Mouse (Mus musculus) embryonic facial prominence, embryonic 12.5 days (tissue): ENCODE measurements around the gene Sfmbt1. TPM values are rescaled to one million over a fixed set of nuclear protein-coding genes. Genes with fewer than 3 reads are reported as not detected.

Experiments
- ATAC-seq: fragments of 200-750 bp; cut with Nextera tagmentation; 2 replicates; pipeline ENCODE4 v1.8.0; 2017; ENCODE audit not compliant: insufficient number of reproducible peaks, insufficient read depth, low FRiP score, low TSS enrichment
- H3K27ac ChIP-seq: fragments of 300-500 bp; sonication (generic); 2 replicates; pipeline ENCODE4 v1.5.1; 2016; ENCODE audit warnings: mild to moderate bottlenecking
- H3K27me3 ChIP-seq: fragments of 300-500 bp; sonication (generic); 2 replicates; pipeline ENCODE4 v1.6.1; 2016; ENCODE audit warnings: mild to moderate bottlenecking, moderate library complexity
- H3K36me3 ChIP-seq: fragments of 300-500 bp; sonication (generic); 2 replicates; pipeline ENCODE4 v1.6.1; 2016; ENCODE audit warnings: mild to moderate bottlenecking
- H3K4me1 ChIP-seq: fragments of 300-500 bp; sonication (generic); 2 replicates; pipeline ENCODE4 v1.6.1; 2016
- H3K4me2 ChIP-seq: fragments of 300-500 bp; sonication (generic); replicated peaks from 2 replicates; pipeline ENCODE4 v1.6.1; 2016; ENCODE audit warnings: mild to moderate bottlenecking, moderate library complexity
- H3K4me3 ChIP-seq: fragments of 300-500 bp; sonication (generic); 2 replicates; pipeline ENCODE4 v1.5.1; 2016; ENCODE audit warnings: mild to moderate bottlenecking
- H3K9ac ChIP-seq: fragments of 300-500 bp; sonication (generic); 2 replicates; pipeline ENCODE4 v1.6.1; 2016; ENCODE audit warnings: mild to moderate bottlenecking, moderate library complexity
- H3K9me3 ChIP-seq: fragments of 300-500 bp; sonication (generic); 2 replicates; pipeline ENCODE4 v1.6.1; 2016; ENCODE audit warnings: mild to moderate bottlenecking, moderate library complexity
- WGBS: fragments of 180-500 bp; shearing (Covaris S2); methylation state at CpG from one replicate; pipeline ENCODE4 v1.1.7; 2016; 5-methylcytosine and 5-hydroxymethylcytosine counted together
- polyA plus RNA-seq: library from polyadenylated mRNA; unstranded; fragments of >200 nt; fragmentation: Nextera tagmentation; extraction: Ambion mirVana; gene quantifications from 2 replicates; pipeline ENCODE4 v1.2.1, GENCODE M21; 2016

The Sfmbt1 gene
- polyA plus RNA-seq, 1 experiment from 2014 or later = 17.0 TPM

DNA sequence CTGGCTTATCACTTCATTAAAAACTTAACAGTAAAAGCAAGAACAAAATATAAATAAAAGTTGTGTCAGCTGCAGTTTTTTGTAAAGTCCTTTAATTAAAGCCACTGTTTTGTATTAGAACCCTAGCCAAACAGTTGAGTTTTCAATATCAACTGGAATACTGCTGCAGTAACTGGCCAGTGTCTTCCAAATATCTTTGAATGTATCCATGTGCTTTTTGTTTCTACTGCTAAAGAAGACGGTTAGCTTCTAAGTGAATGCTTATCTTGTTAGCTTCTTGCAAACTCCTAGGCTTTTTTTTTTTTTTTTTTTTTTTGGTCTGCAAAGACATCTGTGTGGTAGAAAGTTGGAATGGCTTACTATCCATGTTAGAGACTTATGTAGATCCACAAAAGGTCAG lies 4.9 kb downstream of the Sfmbt1 start:
- Histone ChIP-seq H3K9me3 (no peaks in the 10 kb centered on the region), H3K4me1 (peaks cover 5% of the 10 kb centered on the region; the same call in 1 of the 2 replicates), H3K27me3 (peaks cover 6% of the 10 kb centered on the region), H3K27ac (no peak overlapping the region), H3K4me3 (no peak overlapping the region), H3K4me2 (no peak overlapping the region), H3K9ac (no peak overlapping the region), H3K36me3 (no peaks in the 10 kb centered on the region)
- ATAC-seq = no peak
- 76% methylated on average over 1 of the region's 1 CpGs for WGBS

DNA sequence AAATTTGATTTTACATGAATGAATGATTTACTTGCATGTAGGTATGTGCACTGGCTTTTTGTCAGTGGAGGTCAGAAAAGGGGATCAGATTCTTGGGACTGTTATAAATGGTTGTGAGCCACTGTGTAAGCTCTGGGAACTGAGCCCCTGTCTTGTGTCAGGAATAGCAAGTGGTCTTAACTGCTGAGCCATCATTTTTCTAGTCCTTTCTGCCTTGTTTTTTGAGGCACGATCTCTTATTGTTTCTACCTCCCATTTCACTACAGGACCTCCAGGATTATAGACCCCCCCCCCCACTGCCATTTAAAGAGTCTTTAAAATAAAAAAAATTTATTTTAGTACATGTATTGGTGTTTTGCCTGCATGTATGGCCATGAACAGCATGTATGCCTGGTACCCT lies 7.2 kb downstream of the Sfmbt1 start:
- Histone ChIP-seq H3K9me3 (no peaks in the 10 kb centered on the region), H3K27ac (no peak overlapping the region), H3K9ac (no peak overlapping the region), H3K36me3 (no peaks in the 10 kb centered on the region), H3K4me1 (no peaks in the 10 kb centered on the region; the same call in 1 of the 2 replicates), H3K4me2 (no peak overlapping the region), H3K4me3 (no peak overlapping the region), H3K27me3 (no peaks in the 10 kb centered on the region)
- ATAC-seq = no peak
- 83% methylated on average over 1 of the region's 1 CpGs for WGBS

- no peaks in the 10 kb centered on the region for H3K4me1 ChIP-seq
- no peak overlapping the region for H3K4me3 ChIP-seq
- no peak overlapping the region for H3K9ac ChIP-seq
- no peak overlapping the region for H3K27ac ChIP-seq
- H3K4me2 ChIP-seq = no peak overlapping the region
- H3K27me3 ChIP-seq = no peaks in the 10 kb centered on the region
- no peaks in the 10 kb centered on the region for H3K36me3 ChIP-seq
- H3K9me3 ChIP-seq = no peaks in the 10 kb centered on the region
- WGBS = 88% methylated on average over 5 of the region's 5 CpGs
- ATAC-seq = no peak
These were observed 7.8 kb downstream of the Sfmbt1 start for GRCm38 (mm10) chr14:30722406-30722805.

GRCm38 (mm10) chr14:30731896-30732295 lies 17.2 kb downstream of the Sfmbt1 start:
- Histone ChIP-seq H3K4me1 (0 out of 2 replicates have a peak, but pooled peaks cover 3% of the 10 kb centered on the region), H3K9ac (no peak overlapping the region), H3K36me3 (no peaks in the 10 kb centered on the region), H3K27me3 (no peaks in the 10 kb centered on the region), H3K4me2 (no peak overlapping the region), H3K4me3 (no peak overlapping the region), H3K9me3 (no peaks in the 10 kb centered on the region), H3K27ac (no peak overlapping the region)
- 92% methylated on average over 3 of the region's 3 CpGs for WGBS
- ATAC-seq = no peak

- ATAC-seq = no peak
These were observed 20.0 kb downstream of the Sfmbt1 start for GRCm38 (mm10) chr14:30734665-30735064.

GRCm38 (mm10) chr14:30735810-30736209 lies 21.2 kb downstream of the Sfmbt1 start:
- ATAC-seq = no peak
- no peaks in the 10 kb centered on the region for H3K27me3 ChIP-seq
- no peak overlapping the region for H3K27ac ChIP-seq
- H3K4me3 ChIP-seq = no peak overlapping the region
- H3K4me2 ChIP-seq = no peak overlapping the region
- H3K9ac ChIP-seq = no peak overlapping the region
- no peaks in the 10 kb centered on the region for H3K36me3 ChIP-seq
- H3K9me3 ChIP-seq = no peaks in the 10 kb centered on the region
- 79% methylated on average over 3 of the region's 3 CpGs for WGBS
- H3K4me1 ChIP-seq = 0 out of 2 replicates have a peak, but pooled peaks cover 3% of the 10 kb centered on the region

More at GRCm38 (mm10) chr14:30734665-30735064, 20.0 kb downstream of the Sfmbt1 start:
- 98% methylated on average over 5 of the region's 5 CpGs for WGBS
- no peaks in the 10 kb centered on the region for H3K36me3 ChIP-seq
- no peak overlapping the region for H3K9ac ChIP-seq
- H3K27me3 ChIP-seq = no peaks in the 10 kb centered on the region
- H3K4me2 ChIP-seq = no peak overlapping the region
- H3K4me3 ChIP-seq = no peak overlapping the region
- H3K27ac ChIP-seq = no peak overlapping the region
- no peaks in the 10 kb centered on the region for H3K9me3 ChIP-seq
- 0 out of 2 replicates have a peak, but pooled peaks cover 3% of the 10 kb centered on the region for H3K4me1 ChIP-seq

DNA sequence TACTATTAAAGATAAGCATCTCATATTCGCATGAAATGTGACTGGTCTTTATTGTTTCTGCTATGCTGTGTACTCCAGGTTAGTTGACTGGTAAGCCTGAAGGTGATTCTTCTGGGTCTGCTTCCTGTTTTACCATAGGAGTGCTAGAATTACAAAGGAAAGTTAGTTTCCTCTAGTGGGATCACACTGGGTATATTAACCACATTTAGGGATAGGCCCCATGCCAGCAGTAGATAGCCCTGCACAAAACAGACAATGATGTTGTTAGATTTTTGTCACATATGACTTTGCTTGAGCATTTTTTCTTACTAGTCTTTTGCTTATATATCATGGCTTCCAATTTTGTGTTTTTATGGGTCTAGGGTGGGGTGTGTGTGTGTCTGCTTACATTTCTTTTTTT lies 21.8 kb downstream of the Sfmbt1 start:
- Histone ChIP-seq H3K4me1 (0 out of 2 replicates have a peak, but pooled peaks cover 3% of the 10 kb centered on the region), H3K9ac (no peak overlapping the region), H3K27ac (no peak overlapping the region), H3K36me3 (no peaks in the 10 kb centered on the region), H3K4me2 (no peak overlapping the region), H3K27me3 (no peaks in the 10 kb centered on the region), H3K4me3 (no peak overlapping the region), H3K9me3 (no peaks in the 10 kb centered on the region)
- no peak for ATAC-seq
- 81% methylated on average over 1 of the region's 1 CpGs for WGBS

DNA sequence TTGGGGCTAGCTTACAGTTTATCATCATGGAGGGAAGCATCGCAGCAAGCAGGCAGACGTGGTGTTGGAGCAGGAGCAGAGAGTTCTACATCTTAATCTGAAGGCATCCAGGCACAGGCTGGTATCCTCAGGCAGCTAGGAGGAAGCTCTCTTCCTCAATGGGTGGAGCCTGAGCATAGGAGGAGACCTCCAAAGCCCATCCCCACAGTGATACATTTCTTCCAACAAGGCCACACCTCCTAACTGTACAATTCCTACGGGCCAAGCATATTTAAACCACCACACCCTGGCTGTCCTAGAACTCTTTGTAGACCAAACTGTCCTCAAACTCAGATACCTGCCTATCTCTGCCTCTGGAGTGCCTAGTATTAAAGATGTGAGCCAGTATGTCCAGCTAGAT lies 29.2 kb downstream of the Sfmbt1 start:
- H3K27me3 ChIP-seq = no peaks in the 10 kb centered on the region
- H3K27ac ChIP-seq = no peak overlapping the region
- H3K4me1 ChIP-seq = no peaks in the 10 kb centered on the region
- ATAC-seq = no peak
- H3K36me3 ChIP-seq = no peaks in the 10 kb centered on the region
- H3K4me3 ChIP-seq = no peak overlapping the region
- H3K9ac ChIP-seq = no peak overlapping the region
- H3K9me3 ChIP-seq = no peaks in the 10 kb centered on the region
- H3K4me2 ChIP-seq = no peak overlapping the region
- WGBS = 86% methylated on average over 3 of the region's 3 CpGs

- no peak overlapping the region for H3K27ac ChIP-seq
- no peak for ATAC-seq
These were observed 31.5 kb downstream of the Sfmbt1 start for GRCm38 (mm10) chr14:30746160-30746559.

GRCm38 (mm10) chr14:30757239-30757638 lies 42.6 kb downstream of the Sfmbt1 start:
- Histone ChIP-seq H3K9me3 (no peaks in the 10 kb centered on the region), H3K36me3 (no peaks in the 10 kb centered on the region), H3K27ac (no peak overlapping the region), H3K27me3 (no peaks in the 10 kb centered on the region), H3K4me1 (no peaks in the 10 kb centered on the region), H3K9ac (no peak overlapping the region), H3K4me3 (no peak overlapping the region), H3K4me2 (no peak overlapping the region)
- WGBS = 85% methylated on average over 3 of the region's 3 CpGs
- no peak for ATAC-seq

More at GRCm38 (mm10) chr14:30746160-30746559, 31.5 kb downstream of the Sfmbt1 start:
- H3K27me3 ChIP-seq = no peaks in the 10 kb centered on the region
- no peaks in the 10 kb centered on the region for H3K9me3 ChIP-seq
- H3K4me3 ChIP-seq = no peak overlapping the region
- WGBS = 87% methylated on average over 1 of the region's 1 CpGs
- H3K36me3 ChIP-seq = no peaks in the 10 kb centered on the region
- no peaks in the 10 kb centered on the region for H3K4me1 ChIP-seq
- H3K4me2 ChIP-seq = no peak overlapping the region
- H3K9ac ChIP-seq = no peak overlapping the region

DNA sequence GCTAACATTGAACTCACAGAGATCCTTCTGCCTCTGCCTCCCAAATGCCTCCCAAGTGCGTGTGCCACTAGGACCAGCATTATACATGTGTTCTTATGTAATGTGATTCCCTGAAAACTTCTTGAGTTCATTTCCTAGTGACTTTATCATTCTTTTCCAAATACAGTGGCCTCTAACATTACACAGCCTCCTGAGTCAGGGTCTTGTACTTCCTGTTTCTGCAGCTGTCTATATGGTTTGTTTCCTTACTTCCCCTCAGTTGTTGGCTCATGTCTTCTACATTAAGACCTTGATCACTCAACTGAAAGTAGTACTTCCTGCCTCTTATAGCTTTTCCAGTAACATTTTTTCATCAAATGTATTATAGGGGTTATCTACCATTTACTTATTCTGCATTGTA lies 46.6 kb downstream of the Sfmbt1 start:
- Histone ChIP-seq H3K36me3 (no peaks in the 10 kb centered on the region), H3K27ac (no peak overlapping the region), H3K9me3 (no peaks in the 10 kb centered on the region), H3K4me1 (no peaks in the 10 kb centered on the region), H3K4me3 (no peak overlapping the region), H3K9ac (no peak overlapping the region), H3K4me2 (no peak overlapping the region), H3K27me3 (no peaks in the 10 kb centered on the region)
- no peak for ATAC-seq
- WGBS = 85% methylated on average over 1 of the region's 1 CpGs

DNA sequence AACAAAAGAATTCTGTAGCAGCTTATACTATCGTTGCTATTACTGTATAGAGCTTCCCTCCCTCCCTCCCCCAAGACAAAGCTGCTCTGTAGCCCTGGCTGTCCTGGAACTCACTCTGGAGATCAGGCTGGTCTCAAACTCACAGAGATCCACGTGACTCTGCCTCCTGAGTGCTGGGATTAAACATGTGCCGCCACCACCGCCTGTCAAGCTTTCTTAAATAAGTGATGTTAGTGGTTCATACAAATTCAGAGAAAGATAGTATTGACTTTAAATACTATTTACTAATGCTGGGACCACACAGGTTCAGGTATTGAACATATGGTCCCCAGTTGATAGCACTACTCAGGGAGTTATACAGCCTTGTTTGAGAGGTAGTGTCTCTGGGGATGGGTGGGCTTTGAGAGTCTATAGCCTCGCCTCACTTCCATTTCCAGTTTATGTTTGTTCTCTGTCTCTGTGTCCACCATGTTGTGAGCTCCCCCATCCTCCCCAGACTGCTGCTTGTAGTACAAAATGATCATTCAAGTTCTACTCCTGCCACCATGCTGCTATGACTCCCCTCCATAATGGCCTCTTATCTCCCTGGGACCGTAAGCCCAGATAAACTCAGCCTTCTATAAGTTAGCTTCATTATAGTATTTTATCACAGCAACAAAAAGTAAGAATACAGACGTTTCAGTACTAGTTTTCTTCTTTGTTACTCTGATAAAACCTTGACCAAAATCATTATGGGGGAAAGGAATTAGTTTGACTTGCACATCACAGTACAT lies 47.7 kb downstream of the Sfmbt1 start:
- Histone ChIP-seq H3K4me3 (no peak overlapping the region), H3K9ac (no peak overlapping the region), H3K9me3 (no peaks in the 10 kb centered on the region), H3K27me3 (no peaks in the 10 kb centered on the region), H3K4me1 (no peaks in the 10 kb centered on the region), H3K4me2 (no peak overlapping the region), H3K36me3 (no peaks in the 10 kb centered on the region), H3K27ac (no peak overlapping the region)
- 88% methylated on average over 7 of the region's 7 CpGs for WGBS
- no peak for ATAC-seq
